Mouse (Mus musculus): ENCODE data around the gene Tyw5. TPM values are rescaled to one million over a fixed set of nuclear protein-coding genes. Genes with fewer than 3 reads are reported as not detected.

Gene Tyw5
- polyA plus RNA-seq, 1 experiment from 2014 or later, result 21.9 TPM

DNA sequence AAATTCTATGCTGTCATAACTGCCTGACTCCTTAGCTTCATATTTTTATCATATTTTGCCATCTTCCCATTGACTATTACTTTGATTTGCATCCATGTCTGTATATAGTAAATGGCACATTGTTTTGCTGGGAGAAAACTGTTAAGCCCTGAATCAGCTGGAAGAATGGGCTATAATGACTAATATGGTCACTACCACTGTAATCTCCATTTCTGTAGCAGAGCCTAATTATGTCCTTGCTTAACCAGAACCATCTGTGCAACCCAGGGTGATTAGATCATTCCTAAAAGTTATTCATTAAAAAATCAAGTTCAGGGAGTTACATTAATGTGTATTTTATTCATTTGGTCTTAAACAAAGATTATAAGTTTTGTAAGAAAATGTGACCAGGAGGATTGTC is 20.4 kb downstream of the Tyw5 start:
- Histone ChIP-seq H3K27me3 (replicated peaks) (no peaks in the 10 kb centered on the region), H3K36me3 (peaks cover 17% of the 10 kb centered on the region), H3K27ac (ENCODE audit: poor library complexity, severe bottlenecking) (no peak overlapping the region), H3K9ac (no peak overlapping the region), H3K9me3 (replicated peaks) (no peaks in the 10 kb centered on the region), H3K4me3 (no peak overlapping the region), H3K4me2 (no peak overlapping the region), H3K4me1 (replicated peaks) (no peaks in the 10 kb centered on the region)
- no peak for ATAC-seq (ENCODE audit: insufficient number of reproducible peaks, low FRiP score)

GRCm38 (mm10) chr1:57377376-57378341 is 29.2 kb downstream of the Tyw5 start, which contains the start of gene 1700066M21Rik:
1700066M21Rik (plus strand) TSS chr1:57377620.
- Histone ChIP-seq H3K36me3 (peaks cover 7% of the 10 kb centered on the region; the same call in 1 of the 2 replicates), H3K9ac (peak within 1 kb of the TSS; percentile 95), H3K4me3 (peak within 1 kb of the TSS; percentile 73), H3K4me2 (peak within 1 kb of the TSS; percentile 93), H3K9me3 (replicated peaks) (no peaks in the 10 kb centered on the region), H3K27me3 (replicated peaks) (no peaks in the 10 kb centered on the region), H3K4me1 (replicated peaks) (peaks cover 9% of the 10 kb centered on the region), H3K27ac (ENCODE audit: poor library complexity, severe bottlenecking) (peak within 1 kb of the TSS; percentile 73)
- ATAC-seq (ENCODE audit: insufficient number of reproducible peaks, low FRiP score), result peak; percentile 99
- under 1% methylated on average over 81 of the region's 81 CpGs for WGBS

GRCm38 (mm10) chr1:57376806-57377205 is 30.1 kb downstream of the Tyw5 start:
- Histone ChIP-seq H3K9ac (peak overlapping the region; percentile 95; the same call in 1 of the 2 replicates), H3K4me1 (replicated peaks) (peaks cover 9% of the 10 kb centered on the region), H3K9me3 (replicated peaks) (no peaks in the 10 kb centered on the region), H3K4me3 (peak overlapping the region; percentile 73), H3K27me3 (replicated peaks) (no peaks in the 10 kb centered on the region), H3K4me2 (peak overlapping the region; percentile 93), H3K36me3 (peaks cover 7% of the 10 kb centered on the region; the same call in 1 of the 2 replicates), H3K27ac (ENCODE audit: poor library complexity, severe bottlenecking) (no peak overlapping the region)
- 64% methylated on average over 6 of the region's 6 CpGs for WGBS
- ATAC-seq (ENCODE audit: insufficient number of reproducible peaks, low FRiP score), result no peak

DNA sequence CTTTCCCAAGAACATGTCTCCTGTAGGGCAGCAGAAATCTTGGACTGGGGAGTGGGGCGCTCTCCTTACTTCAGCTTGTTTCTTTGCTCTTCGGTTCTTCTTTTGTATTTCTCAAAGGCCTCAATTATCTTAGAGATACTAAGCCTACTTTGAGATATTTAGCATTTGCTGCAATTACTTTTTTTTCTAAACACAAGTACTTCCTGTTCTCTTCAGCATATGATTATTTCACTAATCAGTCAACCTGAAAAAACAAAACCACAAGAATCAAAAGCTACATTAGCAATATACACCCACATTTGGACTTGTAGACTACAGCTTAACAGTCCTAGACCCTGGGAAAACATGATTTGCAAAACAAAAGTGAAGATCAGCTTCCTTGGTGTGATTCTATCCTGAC is 31.6 kb downstream of the Tyw5 start:
- no peak overlapping the region for H3K4me2 ChIP-seq
- H3K27ac ChIP-seq (ENCODE audit: poor library complexity, severe bottlenecking), result no peak overlapping the region
- peaks cover 9% of the 10 kb centered on the region for H3K4me1 ChIP-seq (replicated peaks)
- H3K9me3 ChIP-seq (replicated peaks), result no peaks in the 10 kb centered on the region
- H3K4me3 ChIP-seq, result no peak overlapping the region
- no peak for ATAC-seq (ENCODE audit: insufficient number of reproducible peaks, low FRiP score)
- H3K36me3 ChIP-seq, result peaks cover 7% of the 10 kb centered on the region; the same call in 1 of the 2 replicates
- 88% methylated on average over 2 of the region's 2 CpGs for WGBS
- H3K27me3 ChIP-seq (replicated peaks), result no peaks in the 10 kb centered on the region
- H3K9ac ChIP-seq, result no peak overlapping the region

DNA sequence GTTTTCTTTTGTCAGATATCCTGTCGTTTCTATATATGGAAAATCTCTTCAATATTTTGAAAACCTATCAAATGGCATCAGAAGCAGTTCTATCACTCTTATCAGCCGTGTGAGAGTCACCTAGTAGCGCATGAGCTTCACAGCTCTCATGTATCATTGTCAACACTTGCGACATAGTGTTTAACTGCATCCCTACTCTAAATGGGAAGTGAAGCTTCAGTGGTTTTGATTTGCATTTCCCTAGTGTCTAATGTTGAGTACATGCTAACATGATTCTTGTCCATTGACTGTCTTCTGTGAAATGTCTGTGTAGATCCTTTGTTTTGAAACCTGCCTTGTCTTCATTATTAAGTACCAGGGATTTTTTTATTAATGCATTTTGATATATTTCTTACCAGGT is 36.5 kb downstream of the Tyw5 start:
- no peaks in the 10 kb centered on the region for H3K36me3 ChIP-seq
- H3K4me3 ChIP-seq, result no peak overlapping the region
- no peaks in the 10 kb centered on the region for H3K27me3 ChIP-seq (replicated peaks)
- 66% methylated on average over 4 of the region's 4 CpGs for WGBS
- no peak overlapping the region for H3K27ac ChIP-seq (ENCODE audit: poor library complexity, severe bottlenecking)
- H3K4me1 ChIP-seq (replicated peaks), result no peaks in the 10 kb centered on the region
- H3K9ac ChIP-seq, result no peak overlapping the region
- no peak for ATAC-seq (ENCODE audit: insufficient number of reproducible peaks, low FRiP score)
- no peak overlapping the region for H3K4me2 ChIP-seq
- H3K9me3 ChIP-seq (replicated peaks), result no peaks in the 10 kb centered on the region

- 75% methylated on average over 4 of the region's 4 CpGs for WGBS
- Histone ChIP-seq H3K9ac (no peak overlapping the region), H3K36me3 (no peaks in the 10 kb centered on the region), H3K4me1 (replicated peaks) (no peaks in the 10 kb centered on the region), H3K27ac (ENCODE audit: poor library complexity, severe bottlenecking) (no peak overlapping the region), H3K9me3 (replicated peaks) (no peaks in the 10 kb centered on the region), H3K27me3 (replicated peaks) (no peaks in the 10 kb centered on the region), H3K4me3 (no peak overlapping the region), H3K4me2 (no peak overlapping the region)
- ATAC-seq (ENCODE audit: insufficient number of reproducible peaks, low FRiP score), result no peak
Observed at GRCm38 (mm10) chr1:57369111-57369510, 37.8 kb downstream of the Tyw5 start.

- Histone ChIP-seq H3K9me3 (replicated peaks) (no peaks in the 10 kb centered on the region), H3K36me3 (no peaks in the 10 kb centered on the region), H3K4me3 (no peak overlapping the region), H3K4me1 (replicated peaks) (no peaks in the 10 kb centered on the region), H3K27me3 (replicated peaks) (no peaks in the 10 kb centered on the region), H3K9ac (no peak overlapping the region), H3K4me2 (no peak overlapping the region), H3K27ac (ENCODE audit: poor library complexity, severe bottlenecking) (no peak overlapping the region)
- 84% methylated on average over 3 of the region's 3 CpGs for WGBS
- ATAC-seq (ENCODE audit: insufficient number of reproducible peaks, low FRiP score), result no peak
Observed at GRCm38 (mm10) chr1:57367446-57367845, 39.5 kb downstream of the Tyw5 start.

- H3K9ac ChIP-seq, result no peak overlapping the region
- H3K27me3 ChIP-seq (replicated peaks), result no peaks in the 10 kb centered on the region
- H3K36me3 ChIP-seq, result no peaks in the 10 kb centered on the region
- H3K4me1 ChIP-seq (replicated peaks), result no peaks in the 10 kb centered on the region
- no peak overlapping the region for H3K4me2 ChIP-seq
- no peaks in the 10 kb centered on the region for H3K9me3 ChIP-seq (replicated peaks)
- no peak overlapping the region for H3K4me3 ChIP-seq
- no peak overlapping the region for H3K27ac ChIP-seq (ENCODE audit: poor library complexity, severe bottlenecking)
- 83% methylated on average over 5 of the region's 5 CpGs for WGBS
- ATAC-seq (ENCODE audit: insufficient number of reproducible peaks, low FRiP score), result no peak
Observed at GRCm38 (mm10) chr1:57358546-57358945, 48.4 kb downstream of the Tyw5 start.

GRCm38 (mm10) chr1:57351941-57352340 is 55.0 kb downstream of the Tyw5 start:
- H3K27ac ChIP-seq (ENCODE audit: poor library complexity, severe bottlenecking), result no peak overlapping the region
- H3K36me3 ChIP-seq, result no peaks in the 10 kb centered on the region
- WGBS, result 31% methylated on average over 1 of the region's 1 CpGs
- no peaks in the 10 kb centered on the region for H3K9me3 ChIP-seq (replicated peaks)
- no peaks in the 10 kb centered on the region for H3K4me1 ChIP-seq (replicated peaks)
- H3K9ac ChIP-seq, result no peak overlapping the region
- H3K4me3 ChIP-seq, result no peak overlapping the region
- no peak for ATAC-seq (ENCODE audit: insufficient number of reproducible peaks, low FRiP score)
- H3K4me2 ChIP-seq, result no peak overlapping the region
- H3K27me3 ChIP-seq (replicated peaks), result no peaks in the 10 kb centered on the region

DNA sequence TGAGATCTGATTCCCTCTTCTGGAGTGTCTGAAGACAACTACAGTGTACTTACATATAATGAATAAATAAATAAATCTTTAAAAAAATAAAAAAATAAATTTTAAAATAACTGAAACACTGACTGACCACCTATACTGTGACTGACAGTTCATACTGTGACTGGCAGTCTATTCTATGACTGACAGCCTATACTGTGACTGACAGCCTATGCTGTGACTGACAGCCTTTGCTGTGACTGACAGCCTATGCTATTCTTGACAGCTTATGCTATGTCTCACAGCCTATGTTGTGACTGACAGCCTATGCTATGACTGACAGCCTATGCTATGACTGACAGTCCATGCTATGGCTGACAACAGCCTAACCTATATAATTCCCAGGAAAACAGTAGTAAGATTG is 59.4 kb downstream of the Tyw5 start:
- Histone ChIP-seq H3K9ac (no peak overlapping the region), H3K27me3 (replicated peaks) (no peaks in the 10 kb centered on the region), H3K36me3 (no peaks in the 10 kb centered on the region), H3K4me3 (no peak overlapping the region), H3K27ac (ENCODE audit: poor library complexity, severe bottlenecking) (no peak overlapping the region), H3K9me3 (replicated peaks) (no peaks in the 10 kb centered on the region), H3K4me1 (replicated peaks) (no peaks in the 10 kb centered on the region; the same call in 1 of the 2 replicates), H3K4me2 (no peak overlapping the region)
- ATAC-seq (ENCODE audit: insufficient number of reproducible peaks, low FRiP score), result no peak

- Histone ChIP-seq H3K4me3 (no peak overlapping the region), H3K4me2 (no peak overlapping the region), H3K27ac (ENCODE audit: poor library complexity, severe bottlenecking) (no peak overlapping the region), H3K9me3 (replicated peaks) (no peaks in the 10 kb centered on the region), H3K36me3 (no peaks in the 10 kb centered on the region), H3K27me3 (replicated peaks) (no peaks in the 10 kb centered on the region), H3K4me1 (replicated peaks) (no peaks in the 10 kb centered on the region; the same call in 1 of the 2 replicates), H3K9ac (no peak overlapping the region)
- 25% methylated on average over 2 of the region's 2 CpGs for WGBS
- no peak for ATAC-seq (ENCODE audit: insufficient number of reproducible peaks, low FRiP score)
Observed at GRCm38 (mm10) chr1:57341197-57341596, 65.7 kb downstream of the Tyw5 start.

Data from heart, embryonic 12.5 days (tissue).